Mouse (Mus musculus): ENCODE measurements around the gene Rb1. TPM values are rescaled to one million over a fixed set of nuclear protein-coding genes. Genes with fewer than 3 reads are reported as not detected.

Rb1 gene
- polyA plus RNA-seq, 1 experiment from 2014 or later, result 28.6 TPM

- ATAC-seq (ENCODE audit: insufficient number of reproducible peaks, insufficient read depth, low FRiP score, low read depth), result no peak
- H3K27ac ChIP-seq (ENCODE audit: low read length), result no peak overlapping the region
- peaks cover 67% of the 10 kb centered on the region for H3K36me3 ChIP-seq (ENCODE audit: control insufficient read depth, insufficient read depth, low read length)
- H3K9me3 ChIP-seq (ENCODE audit: control insufficient read depth, low read depth, low read length), result no peaks in the 10 kb centered on the region
- peaks cover 8% of the 10 kb centered on the region; the same call in 1 of the 2 replicates for H3K4me1 ChIP-seq (ENCODE audit: control insufficient read depth, insufficient read depth, low read length)
- 91% methylated on average over 13 of the region's 13 CpGs for WGBS
- no peak overlapping the region for H3K9ac ChIP-seq (replicated peaks; ENCODE audit: low read depth, low read length)
- H3K4me2 ChIP-seq (replicated peaks; ENCODE audit: low read depth, low read length), result no peak overlapping the region
- no peaks in the 10 kb centered on the region for H3K27me3 ChIP-seq (ENCODE audit: control insufficient read depth, insufficient read depth, low read length)
- no peak overlapping the region for H3K4me3 ChIP-seq (ENCODE audit: low read depth, low read length)
These were observed 43.3 kb upstream of the Rb1 start for GRCm38 (mm10) chr14:73368966-73369365.

- Histone ChIP-seq H3K36me3 (ENCODE audit: control insufficient read depth, insufficient read depth, low read length) (peaks cover 72% of the 10 kb centered on the region), H3K27ac (ENCODE audit: low read length) (no peak overlapping the region), H3K4me2 (replicated peaks; ENCODE audit: low read depth, low read length) (no peak overlapping the region), H3K4me3 (ENCODE audit: low read depth, low read length) (no peak overlapping the region), H3K27me3 (ENCODE audit: control insufficient read depth, insufficient read depth, low read length) (no peaks in the 10 kb centered on the region), H3K4me1 (ENCODE audit: control insufficient read depth, insufficient read depth, low read length) (0 out of 2 replicates have a peak, but pooled peaks cover 3% of the 10 kb centered on the region), H3K9ac (replicated peaks; ENCODE audit: low read depth, low read length) (no peak overlapping the region), H3K9me3 (ENCODE audit: control insufficient read depth, low read depth, low read length) (no peaks in the 10 kb centered on the region)
- ATAC-seq (ENCODE audit: insufficient number of reproducible peaks, insufficient read depth, low FRiP score, low read depth), result no peak
- WGBS, result 90% methylated on average over 13 of the region's 13 CpGs
These were observed 42.6 kb upstream of the Rb1 start for GRCm38 (mm10) chr14:73368221-73368620.

GRCm38 (mm10) chr14:73366278-73366677 is 40.7 kb upstream of the Rb1 start:
- peaks cover 80% of the 10 kb centered on the region for H3K36me3 ChIP-seq (ENCODE audit: control insufficient read depth, insufficient read depth, low read length)
- no peak overlapping the region for H3K27ac ChIP-seq (ENCODE audit: low read length)
- H3K9me3 ChIP-seq (ENCODE audit: control insufficient read depth, low read depth, low read length), result no peaks in the 10 kb centered on the region
- H3K4me2 ChIP-seq (replicated peaks; ENCODE audit: low read depth, low read length), result no peak overlapping the region
- no peak overlapping the region for H3K9ac ChIP-seq (replicated peaks; ENCODE audit: low read depth, low read length)
- no peak overlapping the region for H3K4me3 ChIP-seq (ENCODE audit: low read depth, low read length)
- 86% methylated on average over 11 of the region's 11 CpGs for WGBS
- H3K4me1 ChIP-seq (ENCODE audit: control insufficient read depth, insufficient read depth, low read length), result no peaks in the 10 kb centered on the region
- ATAC-seq (ENCODE audit: insufficient number of reproducible peaks, insufficient read depth, low FRiP score, low read depth), result no peak
- H3K27me3 ChIP-seq (ENCODE audit: control insufficient read depth, insufficient read depth, low read length), result no peaks in the 10 kb centered on the region

GRCm38 (mm10) chr14:73363782-73364181 is 38.2 kb upstream of the Rb1 start:
- H3K4me1 ChIP-seq (ENCODE audit: control insufficient read depth, insufficient read depth, low read length), result no peaks in the 10 kb centered on the region
- no peak overlapping the region for H3K9ac ChIP-seq (replicated peaks; ENCODE audit: low read depth, low read length)
- H3K4me3 ChIP-seq (ENCODE audit: low read depth, low read length), result no peak overlapping the region
- WGBS, result 97% methylated on average over 11 of the region's 11 CpGs
- no peak overlapping the region for H3K27ac ChIP-seq (ENCODE audit: low read length)
- H3K36me3 ChIP-seq (ENCODE audit: control insufficient read depth, insufficient read depth, low read length), result peaks cover 83% of the 10 kb centered on the region
- ATAC-seq (ENCODE audit: insufficient number of reproducible peaks, insufficient read depth, low FRiP score, low read depth), result no peak
- no peaks in the 10 kb centered on the region for H3K9me3 ChIP-seq (ENCODE audit: control insufficient read depth, low read depth, low read length)
- H3K4me2 ChIP-seq (replicated peaks; ENCODE audit: low read depth, low read length), result no peak overlapping the region
- no peaks in the 10 kb centered on the region for H3K27me3 ChIP-seq (ENCODE audit: control insufficient read depth, insufficient read depth, low read length)

GRCm38 (mm10) chr14:73354700-73355099 is 29.1 kb upstream of the Rb1 start:
- ATAC-seq (ENCODE audit: insufficient number of reproducible peaks, insufficient read depth, low FRiP score, low read depth), result no peak
- Histone ChIP-seq H3K27ac (ENCODE audit: low read length) (no peak overlapping the region), H3K9ac (replicated peaks; ENCODE audit: low read depth, low read length) (no peak overlapping the region), H3K4me3 (ENCODE audit: low read depth, low read length) (no peak overlapping the region), H3K36me3 (ENCODE audit: control insufficient read depth, insufficient read depth, low read length) (peaks cover 12% of the 10 kb centered on the region; the same call in 1 of the 2 replicates), H3K4me1 (ENCODE audit: control insufficient read depth, insufficient read depth, low read length) (no peaks in the 10 kb centered on the region), H3K27me3 (ENCODE audit: control insufficient read depth, insufficient read depth, low read length) (no peaks in the 10 kb centered on the region), H3K9me3 (ENCODE audit: control insufficient read depth, low read depth, low read length) (no peaks in the 10 kb centered on the region), H3K4me2 (replicated peaks; ENCODE audit: low read depth, low read length) (no peak overlapping the region)
- WGBS, result 89% methylated on average over 8 of the region's 8 CpGs

GRCm38 (mm10) chr14:73351118-73351517 is 25.5 kb upstream of the Rb1 start:
- Histone ChIP-seq H3K27me3 (ENCODE audit: control insufficient read depth, insufficient read depth, low read length) (no peaks in the 10 kb centered on the region), H3K9me3 (ENCODE audit: control insufficient read depth, low read depth, low read length) (no peaks in the 10 kb centered on the region), H3K4me3 (ENCODE audit: low read depth, low read length) (no peak overlapping the region), H3K36me3 (ENCODE audit: control insufficient read depth, insufficient read depth, low read length) (peaks cover 3% of the 10 kb centered on the region; the same call in 1 of the 2 replicates), H3K4me2 (replicated peaks; ENCODE audit: low read depth, low read length) (no peak overlapping the region), H3K9ac (replicated peaks; ENCODE audit: low read depth, low read length) (no peak overlapping the region), H3K4me1 (ENCODE audit: control insufficient read depth, insufficient read depth, low read length) (no peaks in the 10 kb centered on the region), H3K27ac (ENCODE audit: low read length) (no peak overlapping the region)
- WGBS, result 91% methylated on average over 5 of the region's 5 CpGs
- no peak for ATAC-seq (ENCODE audit: insufficient number of reproducible peaks, insufficient read depth, low FRiP score, low read depth)

- Histone ChIP-seq H3K4me2 (replicated peaks; ENCODE audit: low read depth, low read length) (no peak overlapping the region), H3K4me1 (ENCODE audit: control insufficient read depth, insufficient read depth, low read length) (no peaks in the 10 kb centered on the region), H3K4me3 (ENCODE audit: low read depth, low read length) (no peak overlapping the region), H3K9me3 (ENCODE audit: control insufficient read depth, low read depth, low read length) (no peaks in the 10 kb centered on the region), H3K9ac (replicated peaks; ENCODE audit: low read depth, low read length) (no peak overlapping the region), H3K36me3 (ENCODE audit: control insufficient read depth, insufficient read depth, low read length) (peaks cover 3% of the 10 kb centered on the region; the same call in 1 of the 2 replicates), H3K27me3 (ENCODE audit: control insufficient read depth, insufficient read depth, low read length) (no peaks in the 10 kb centered on the region), H3K27ac (ENCODE audit: low read length) (no peak overlapping the region)
- WGBS, result 56% methylated on average over 1 of the region's 1 CpGs
- ATAC-seq (ENCODE audit: insufficient number of reproducible peaks, insufficient read depth, low FRiP score, low read depth), result no peak
These were observed 24.4 kb upstream of the Rb1 start for GRCm38 (mm10) chr14:73350029-73350428.

- Histone ChIP-seq H3K4me2 (replicated peaks; ENCODE audit: low read depth, low read length) (no peak overlapping the region), H3K27ac (ENCODE audit: low read length) (no peak overlapping the region), H3K27me3 (ENCODE audit: control insufficient read depth, insufficient read depth, low read length) (no peaks in the 10 kb centered on the region), H3K9ac (replicated peaks; ENCODE audit: low read depth, low read length) (no peak overlapping the region), H3K36me3 (ENCODE audit: control insufficient read depth, insufficient read depth, low read length) (no peaks in the 10 kb centered on the region), H3K4me3 (ENCODE audit: low read depth, low read length) (no peak overlapping the region), H3K9me3 (ENCODE audit: control insufficient read depth, low read depth, low read length) (no peaks in the 10 kb centered on the region), H3K4me1 (ENCODE audit: control insufficient read depth, insufficient read depth, low read length) (no peaks in the 10 kb centered on the region)
- 61% methylated on average over 7 of the region's 7 CpGs for WGBS
- no peak for ATAC-seq (ENCODE audit: insufficient number of reproducible peaks, insufficient read depth, low FRiP score, low read depth)
These were observed 23.5 kb upstream of the Rb1 start for GRCm38 (mm10) chr14:73349061-73349670.

GRCm38 (mm10) chr14:73347302-73347701 is 21.7 kb upstream of the Rb1 start:
- no peak overlapping the region for H3K27ac ChIP-seq (ENCODE audit: low read length)
- no peak overlapping the region for H3K9ac ChIP-seq (replicated peaks; ENCODE audit: low read depth, low read length)
- no peaks in the 10 kb centered on the region for H3K27me3 ChIP-seq (ENCODE audit: control insufficient read depth, insufficient read depth, low read length)
- no peak overlapping the region for H3K4me2 ChIP-seq (replicated peaks; ENCODE audit: low read depth, low read length)
- H3K9me3 ChIP-seq (ENCODE audit: control insufficient read depth, low read depth, low read length), result no peaks in the 10 kb centered on the region
- H3K4me3 ChIP-seq (ENCODE audit: low read depth, low read length), result no peak overlapping the region
- no peaks in the 10 kb centered on the region for H3K4me1 ChIP-seq (ENCODE audit: control insufficient read depth, insufficient read depth, low read length)
- no peaks in the 10 kb centered on the region for H3K36me3 ChIP-seq (ENCODE audit: control insufficient read depth, insufficient read depth, low read length)
- WGBS, result 78% methylated on average over 9 of the region's 9 CpGs
- no peak for ATAC-seq (ENCODE audit: insufficient number of reproducible peaks, insufficient read depth, low FRiP score, low read depth)

Measured in stomach, embryonic 14.5 days (tissue).